Mouse (Mus musculus) cerebellum, adult 11-12 months (tissue): ENCODE data around the gene Eif2b1.
"Not testable (repeated sequence)": the region's sequence is repeated elsewhere in the genome, so short reads cannot be mapped to it uniquely, and the experiment has no call there.

Source experiments
- DNase-seq: peaks from one replicate; pipeline ENCODE4 v3.0.0; 2022

The Eif2b1 gene

GRCm38 (mm10) chr5:124578633-124579317 lies at the start of gene Eif2b1, which contains the start of gene Gtf2h3:
Eif2b1 (minus strand) TSS chr5:124579131.
Gtf2h3 (plus strand) TSS chr5:124579140.
- DNase-seq: peak; percentile 89

GRCm38 (mm10) chr5:124624291-124624690 lies 45.4 kb upstream of the Eif2b1 start:
- no peak for DNase-seq

GRCm38 (mm10) chr5:124622890-124623289 lies 44.0 kb upstream of the Eif2b1 start:
- no peak for DNase-seq

GRCm38 (mm10) chr5:124621362-124621761 lies 42.4 kb upstream of the Eif2b1 start:
- no peak for DNase-seq

- no peak for DNase-seq
These were observed 39.8 kb upstream of the Eif2b1 start for GRCm38 (mm10) chr5:124618711-124619110.

GRCm38 (mm10) chr5:124614709-124615108 lies 35.8 kb upstream of the Eif2b1 start:
- no peak for DNase-seq

GRCm38 (mm10) chr5:124610965-124611364 lies 32.0 kb upstream of the Eif2b1 start:
- no peak for DNase-seq

- no peak for DNase-seq
These were observed 26.2 kb upstream of the Eif2b1 start for GRCm38 (mm10) chr5:124605041-124605622.

- no peak for DNase-seq
These were observed 25.4 kb upstream of the Eif2b1 start for GRCm38 (mm10) chr5:124604296-124604695.

- no peak for DNase-seq
These were observed 23.4 kb upstream of the Eif2b1 start for GRCm38 (mm10) chr5:124602349-124602748.

- DNase-seq: not testable (repeated sequence)
These were observed 20.8 kb upstream of the Eif2b1 start for GRCm38 (mm10) chr5:124599726-124600125.

- DNase-seq: peak; percentile 95
These were observed 19.6 kb upstream of the Eif2b1 start for GRCm38 (mm10) chr5:124598224-124599174.

- no peak for DNase-seq
These were observed 13.8 kb upstream of the Eif2b1 start for GRCm38 (mm10) chr5:124592768-124593167.

- DNase-seq: no peak
These were observed 3.6 kb upstream of the Eif2b1 start for GRCm38 (mm10) chr5:124582515-124582914.

- no peak for DNase-seq
These were observed 3.5 kb downstream of the Eif2b1 start for GRCm38 (mm10) chr5:124575467-124575866.

- peak; percentile 84 for DNase-seq
These were observed 7.9 kb downstream of the Eif2b1 start for GRCm38 (mm10) chr5:124571068-124571467.

- DNase-seq: no peak
These were observed 23.8 kb downstream of the Eif2b1 start for GRCm38 (mm10) chr5:124555145-124555544.

- DNase-seq: no peak
These were observed 25.3 kb downstream of the Eif2b1 start for GRCm38 (mm10) chr5:124553607-124554006.

- DNase-seq: peak; percentile 87
These were observed 26.2 kb downstream of the Eif2b1 start, which contains the start of gene Ddx55 for GRCm38 (mm10) chr5:124552558-124553307. Ddx55 (plus strand) TSS chr5:124552864.

- no peak for DNase-seq
These were observed 26.8 kb downstream of the Eif2b1 start for GRCm38 (mm10) chr5:124552094-124552472.

- not testable (repeated sequence) for DNase-seq
These were observed 27.4 kb downstream of the Eif2b1 start for GRCm38 (mm10) chr5:124551349-124552093.

- DNase-seq: not testable (repeated sequence)
These were observed 28.2 kb downstream of the Eif2b1 start for GRCm38 (mm10) chr5:124550737-124551136.
